Mouse (Mus musculus) spleen, postnatal 10 days (tissue): ENCODE results near the gene Ndufs4.
"Not testable (repeated sequence)": the region's sequence is repeated elsewhere in the genome, so short reads cannot be mapped to it uniquely, and the experiment has no call there.

Experiments used
- DNase-seq, 2 experiments: peaks; one replicate each; pipeline ENCODE4 v3.0.0; 2021 to 2022; ENCODE audit warnings: low spot score in 2 of 2

Ndufs4 gene

GRCm38 (mm10) chr13:114343001-114343400 lies 45.1 kb downstream of the Ndufs4 start:
- DNase-seq = no peak

DNA sequence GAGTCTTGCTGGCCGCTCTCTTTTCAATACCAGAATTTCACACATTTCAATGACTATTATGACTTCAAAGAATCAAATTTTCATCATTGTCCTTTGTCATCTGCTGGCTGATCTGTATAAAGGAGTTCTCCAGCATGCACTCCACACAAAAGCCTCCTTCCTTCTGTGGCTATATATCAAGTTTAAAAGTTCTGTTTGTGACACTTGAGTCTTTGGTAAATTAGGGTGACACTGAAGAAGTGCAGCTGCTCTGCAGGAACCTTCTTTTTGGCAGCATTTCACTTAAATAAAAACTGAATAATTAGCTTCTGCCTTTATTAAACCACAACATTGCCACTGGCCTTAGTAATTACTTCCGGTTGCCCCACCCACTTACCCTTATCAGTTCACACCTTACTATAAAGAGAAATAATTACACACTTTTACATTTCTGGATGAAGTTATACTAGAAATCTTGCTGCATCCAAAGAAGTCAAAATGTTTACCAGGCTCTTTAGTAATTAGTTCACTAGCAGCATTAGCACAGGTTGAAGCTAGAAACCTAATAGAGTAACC lies 68.1 kb downstream of the Ndufs4 start:
- DNase-seq = no peak

- no peak for DNase-seq
Observed at GRCm38 (mm10) chr13:114319136-114319535, 68.9 kb downstream of the Ndufs4 start.

- no peak for DNase-seq
Observed at GRCm38 (mm10) chr13:114315374-114315773, 72.7 kb downstream of the Ndufs4 start.

DNA sequence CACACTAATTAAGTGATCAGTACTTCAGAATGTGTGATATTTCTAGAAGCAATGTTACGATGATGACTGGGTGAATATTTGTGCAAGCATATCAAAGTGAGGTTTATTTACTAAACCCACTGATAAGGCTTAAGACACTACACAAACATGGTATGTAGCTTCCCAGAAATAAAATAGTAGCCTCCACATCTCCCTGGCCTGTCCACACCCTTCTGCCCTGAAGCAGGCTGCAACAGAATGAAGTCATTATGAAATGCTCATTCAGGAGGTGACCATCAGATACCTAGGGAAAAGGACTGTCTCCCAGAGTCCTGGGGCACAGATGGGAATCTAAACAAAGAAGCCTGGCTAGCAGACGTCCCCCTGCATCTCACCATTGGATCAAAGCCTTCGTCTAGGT lies 73.1 kb downstream of the Ndufs4 start:
- no peak for DNase-seq

DNA sequence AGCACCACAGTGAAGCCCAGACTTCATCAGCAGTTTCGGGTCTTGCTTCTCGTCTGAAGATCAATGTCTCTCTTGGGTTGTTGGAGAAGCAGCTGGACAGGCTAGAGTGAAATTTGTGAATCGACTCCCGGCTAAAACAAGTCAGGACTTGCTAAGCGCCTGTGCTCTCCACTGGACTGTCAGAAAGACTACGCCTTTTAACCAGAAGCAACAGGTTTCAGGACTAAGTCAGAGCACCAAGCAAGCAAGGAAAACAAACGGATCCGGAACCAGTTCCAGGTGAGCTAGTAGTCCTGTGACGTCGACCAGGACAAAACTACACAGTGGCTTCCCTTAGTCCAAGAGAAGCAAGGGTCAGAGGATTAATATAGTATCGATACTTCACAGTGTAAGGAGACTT lies 77.5 kb downstream of the Ndufs4 start:
- DNase-seq = no peak

DNA sequence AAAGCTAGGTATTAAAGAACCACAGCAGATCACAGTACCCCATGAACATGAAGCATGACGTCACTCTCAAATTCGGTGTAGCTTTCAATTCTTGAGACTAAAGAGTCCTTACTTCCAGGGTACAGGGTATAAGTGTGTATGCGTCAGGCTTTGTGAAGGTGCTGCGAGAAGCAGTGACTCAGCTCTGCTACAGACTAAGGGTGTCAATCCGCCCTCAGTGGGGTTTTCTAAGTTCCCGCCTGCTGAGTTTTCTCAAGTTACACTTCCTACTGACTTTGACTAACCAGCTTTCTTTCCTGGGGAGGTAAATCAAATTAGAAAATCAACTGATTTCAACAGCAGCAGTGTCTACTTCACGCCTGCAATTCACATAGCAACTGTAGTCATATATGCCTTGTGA lies 83.4 kb downstream of the Ndufs4 start:
- DNase-seq = no peak

DNA sequence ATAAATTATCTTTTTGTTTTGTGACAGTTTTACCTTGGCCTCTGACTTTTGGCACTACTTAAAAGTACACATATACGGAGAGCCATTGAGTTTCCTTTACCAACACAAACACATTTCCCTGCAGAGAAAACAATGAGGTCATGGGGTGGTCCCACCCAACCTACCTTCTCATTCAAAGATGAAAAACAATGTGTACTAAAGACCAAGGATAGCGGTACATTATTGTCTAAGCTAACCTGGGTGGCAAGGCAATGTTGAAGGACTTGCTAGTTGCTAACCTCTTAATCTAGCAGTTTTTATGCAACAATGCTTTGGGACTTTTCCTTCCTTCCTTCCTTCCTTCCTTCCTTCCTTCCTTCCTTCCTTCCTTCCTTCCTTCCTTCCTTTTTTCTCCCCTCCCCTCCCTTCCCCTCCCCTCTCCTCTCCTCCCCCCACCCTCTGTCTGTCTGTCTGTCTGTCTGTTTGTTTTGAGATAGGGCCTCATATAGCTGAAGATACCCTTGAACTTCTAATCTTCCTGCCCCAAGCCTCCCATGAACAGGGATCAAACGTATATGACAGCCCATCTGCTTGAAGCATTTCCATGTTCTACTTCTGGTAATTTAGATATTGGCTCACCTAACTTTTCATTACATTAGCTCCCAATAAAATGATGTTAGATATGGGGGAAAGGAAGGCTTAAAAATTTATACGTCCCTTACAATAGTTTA lies 84.4 kb downstream of the Ndufs4 start:
- DNase-seq = no peak

- no peak for DNase-seq
Observed at GRCm38 (mm10) chr13:114297761-114298160, 90.3 kb downstream of the Ndufs4 start.

DNA sequence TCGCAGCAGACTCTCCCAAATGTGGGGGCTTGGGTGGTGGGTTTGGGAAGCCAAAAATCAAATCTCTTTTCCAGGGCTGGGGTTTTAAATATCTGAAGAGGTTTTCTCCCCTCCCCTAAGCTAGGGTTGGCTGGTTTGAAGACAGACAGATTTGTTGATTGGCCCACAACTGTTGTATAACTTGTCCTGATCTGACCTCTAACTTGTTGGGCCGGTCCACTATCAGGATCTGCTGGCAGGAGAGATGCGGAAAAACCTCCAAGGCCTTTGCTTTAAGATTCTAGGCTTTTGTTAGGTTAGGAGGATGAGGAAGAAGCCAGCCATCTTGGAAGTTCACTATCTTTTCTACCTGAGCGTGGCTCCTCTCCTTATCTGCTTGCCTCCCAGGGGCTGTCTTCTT lies 91.5 kb downstream of the Ndufs4 start:
- DNase-seq = no peak

- no peak for DNase-seq
Observed at GRCm38 (mm10) chr13:114289411-114289810, 98.6 kb downstream of the Ndufs4 start.

DNA sequence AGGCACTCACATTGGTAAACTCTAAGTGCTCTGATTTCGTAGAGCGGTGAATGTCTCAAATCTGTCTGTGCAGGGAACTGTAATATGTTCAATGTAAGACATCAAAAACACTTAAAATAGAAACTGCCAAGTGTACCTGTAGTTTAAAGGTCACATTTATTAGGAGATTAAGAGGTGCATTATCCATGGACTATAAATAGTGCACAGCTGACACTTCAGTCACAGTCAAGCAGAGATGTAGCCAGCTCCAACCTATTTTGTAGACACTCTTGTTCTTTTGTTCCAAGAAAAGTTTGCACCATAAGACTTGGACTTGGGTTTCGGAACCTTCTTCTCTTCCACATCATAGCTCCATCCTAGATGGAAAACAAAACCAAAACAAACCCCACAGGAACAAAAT lies 99.5 kb downstream of the Ndufs4 start:
- no peak for DNase-seq

- DNase-seq = not testable (repeated sequence)
Observed at GRCm38 (mm10) chr13:114278690-114279089, 109.4 kb downstream of the Ndufs4 start.

DNA sequence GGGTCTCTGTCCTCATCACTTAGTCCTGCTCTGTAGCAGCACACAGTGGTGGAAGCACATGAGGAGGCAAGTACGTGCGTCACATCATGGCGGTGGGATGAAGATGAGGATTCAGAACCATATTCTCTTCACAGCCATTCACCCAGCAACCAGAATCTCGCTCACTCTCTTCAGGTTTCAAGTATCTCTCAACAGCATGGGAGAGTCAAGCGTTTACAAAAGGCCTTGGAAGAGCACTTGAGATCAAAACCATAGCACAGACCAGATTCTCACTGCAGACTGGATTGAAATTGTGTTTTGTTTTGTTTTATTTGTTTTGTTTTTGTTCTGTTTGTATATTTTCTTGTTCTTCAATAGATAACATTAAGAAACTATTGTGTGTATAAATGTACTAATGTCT lies 110.8 kb downstream of the Ndufs4 start:
- DNase-seq = no peak

DNA sequence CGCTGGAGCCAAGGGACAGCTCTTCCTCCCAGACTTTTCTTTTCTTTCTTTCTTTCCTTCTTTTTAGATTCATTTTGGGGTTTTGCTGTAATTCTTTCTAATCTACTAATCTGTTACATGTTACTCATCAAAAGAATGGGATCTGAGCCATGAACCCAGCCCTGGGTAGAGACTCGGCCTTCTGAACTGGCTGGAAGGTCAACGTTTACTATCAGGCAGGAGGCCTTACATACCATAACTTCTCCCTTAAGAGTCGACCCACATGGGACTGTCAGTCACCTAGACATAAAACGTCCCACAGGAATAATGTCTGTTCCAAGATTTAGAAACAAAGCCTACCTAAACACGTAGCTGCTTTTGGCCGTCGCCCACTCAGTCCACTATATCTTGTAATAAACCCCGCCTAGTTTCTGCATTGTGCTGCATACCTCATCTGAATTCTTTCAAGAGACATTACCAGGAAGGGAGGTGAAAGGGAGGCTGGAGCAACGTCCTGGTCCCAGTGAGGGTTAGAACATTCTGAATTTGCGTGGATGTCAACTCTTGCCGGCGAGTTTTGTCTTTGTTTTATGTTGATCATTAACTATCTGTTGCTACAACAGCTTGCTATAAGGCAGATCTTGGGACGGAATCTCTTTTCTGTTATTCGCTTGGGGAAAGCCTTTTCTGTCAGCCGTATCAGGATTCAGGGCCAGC lies 116.5 kb downstream of the Ndufs4 start:
- DNase-seq = no peak

DNA sequence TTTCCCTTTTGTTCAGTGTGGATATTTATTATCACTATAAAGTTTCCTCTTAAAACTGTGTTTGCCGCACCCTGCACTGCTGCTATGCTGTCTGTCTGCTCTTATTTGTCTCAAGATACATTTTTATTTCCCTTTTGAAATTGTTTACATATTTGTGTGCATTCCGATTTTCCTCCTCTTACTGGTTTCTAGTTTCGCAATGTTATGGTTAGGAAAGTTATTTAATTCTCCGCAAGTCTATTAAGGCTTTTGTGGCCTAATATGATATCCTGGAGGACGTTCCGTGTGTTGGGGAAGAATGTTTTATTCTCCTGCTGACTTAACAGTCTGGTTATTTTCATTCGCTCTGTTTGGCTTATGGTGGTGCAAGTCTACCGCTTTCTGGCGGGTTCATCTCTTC lies 120.3 kb downstream of the Ndufs4 start:
- no peak for DNase-seq

- no peak for DNase-seq
Observed at GRCm38 (mm10) chr13:114260486-114261205, 127.4 kb downstream of the Ndufs4 start.

DNA sequence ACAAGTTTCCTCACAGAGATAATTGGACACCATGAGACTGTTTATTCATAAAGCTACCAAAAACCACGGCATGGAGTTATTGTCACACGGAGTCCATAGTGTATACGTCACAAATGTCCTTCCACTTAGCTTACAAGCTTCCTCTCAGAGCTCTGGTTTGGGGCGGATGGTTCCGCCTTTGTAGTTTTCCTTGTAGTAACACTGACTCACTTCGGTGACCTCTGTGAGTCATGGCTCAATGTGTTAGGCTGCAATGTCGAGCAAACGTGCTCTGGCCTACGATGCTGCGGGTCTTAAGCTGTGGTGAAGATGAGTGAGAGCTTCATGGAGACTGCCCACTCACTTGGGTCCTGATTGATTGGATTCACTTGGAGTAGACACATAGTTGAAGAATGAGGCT lies 133.4 kb downstream of the Ndufs4 start:
- DNase-seq = no peak
